Mouse (Mus musculus): ENCODE data around the gene Btnl4.

Btnl4 gene

DNA sequence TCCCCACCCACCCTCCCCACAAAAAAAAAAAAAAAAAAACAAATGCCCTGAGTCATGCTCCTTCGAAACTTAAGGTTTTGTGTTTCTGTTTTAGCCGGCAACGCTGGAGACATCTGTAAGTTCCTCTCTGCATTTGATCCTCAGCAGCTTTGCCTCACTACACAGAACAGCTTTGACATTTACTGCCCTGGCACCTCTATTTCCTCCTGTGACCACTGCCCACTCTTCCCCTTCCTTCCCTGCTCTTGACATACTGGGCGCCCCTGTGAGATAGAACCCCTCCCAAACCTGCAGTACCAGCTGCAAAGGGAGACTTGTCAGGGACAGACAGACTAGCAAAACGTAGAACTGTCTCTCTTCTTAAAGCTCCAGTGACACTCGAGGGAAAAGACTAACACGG lies 39.5 kb downstream of the Btnl4 start:
- no peak for DNase-seq (ENCODE audit: extremely low spot score, low read depth, low spot score)

DNA sequence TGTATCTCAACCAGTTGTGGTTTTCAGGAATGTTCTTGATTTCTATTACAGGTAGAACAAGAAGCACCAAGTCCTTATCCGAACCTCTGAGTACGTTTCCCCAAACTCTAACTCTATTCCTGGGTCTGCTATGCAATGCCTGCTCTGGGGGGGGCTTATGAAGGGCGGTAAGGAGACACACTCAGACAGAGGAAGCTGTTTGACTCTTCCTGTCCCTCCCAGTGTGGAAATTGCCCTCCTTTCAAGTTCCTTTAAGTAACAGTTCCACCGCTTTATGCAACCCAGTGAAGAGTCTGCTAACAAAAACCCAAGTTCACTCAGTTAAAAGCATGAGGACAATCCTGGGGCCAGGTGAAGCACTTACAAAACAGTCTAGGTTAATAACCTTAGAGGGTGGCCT lies 40.0 kb downstream of the Btnl4 start:
- no peak for DNase-seq (ENCODE audit: extremely low spot score, low read depth, low spot score)

DNA sequence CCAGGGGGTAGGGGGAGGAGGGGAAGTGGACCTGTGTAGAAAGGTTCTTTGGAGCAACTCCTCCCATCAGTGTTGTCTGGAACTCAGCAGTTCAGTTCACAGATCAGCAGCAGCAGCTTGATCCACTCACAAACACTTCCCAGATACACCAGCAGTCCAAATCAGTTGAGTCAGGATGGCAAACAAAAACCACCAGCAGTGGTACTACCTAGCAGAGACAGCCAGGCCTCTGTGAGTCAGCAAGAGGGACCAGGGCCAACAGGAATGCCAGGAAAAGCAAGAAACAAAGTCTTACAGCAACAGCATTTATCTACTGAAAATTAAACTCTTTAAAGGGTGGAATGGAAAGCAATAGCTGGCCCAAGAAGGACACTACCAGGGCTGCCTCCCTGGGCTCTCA lies 49.5 kb downstream of the Btnl4 start:
- DNase-seq (ENCODE audit: extremely low spot score, low read depth, low spot score), result no peak

DNA sequence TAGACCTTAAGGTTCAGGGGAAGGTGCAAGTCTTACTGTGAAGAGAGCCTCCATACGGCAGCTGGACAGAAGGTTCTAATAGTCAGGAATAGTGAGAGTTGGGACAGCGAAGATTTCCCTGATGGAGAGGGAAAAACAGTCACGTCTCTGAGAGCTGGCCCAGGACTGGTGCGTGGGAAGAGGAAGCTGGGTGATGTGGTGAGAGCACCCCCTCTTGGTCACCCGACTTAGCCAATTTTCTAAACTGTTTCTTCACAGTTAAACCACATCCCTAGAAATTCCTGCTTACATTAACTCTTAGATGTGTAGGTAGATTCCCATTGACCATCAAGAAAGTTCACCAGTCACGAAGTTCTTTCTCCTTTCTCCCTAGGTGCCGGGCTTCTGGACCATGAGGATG lies 57.1 kb downstream of the Btnl4 start:
- no peak for DNase-seq (ENCODE audit: extremely low spot score, low read depth, low spot score)

All from hindlimb bud, embryonic 11.5 days (tissue).